Mouse (Mus musculus) CH12.LX (cell line): ENCODE results near the gene Ins2. TPM values are rescaled to one million over a fixed set of nuclear protein-coding genes. Genes with fewer than 3 reads are reported as not detected.

Source experiments
- DNase-seq: peaks from one replicate; pipeline ENCODE4 v3.0.0-alpha.2; 2013; ENCODE audit errors: extremely low read depth
- H3K27ac ChIP-seq: 2 replicates; pipeline ENCODE4 v1.5.1; 2012; ENCODE audit warnings: low read depth, mild to moderate bottlenecking, control low read depth, moderate library complexity; ENCODE audit not compliant: insufficient read depth
- H3K27me3 ChIP-seq: replicated peaks from 2 replicates; pipeline ENCODE3; 2012; ENCODE audit warnings: inconsistent platforms
- H3K36me3 ChIP-seq, 2 experiments: replicated peaks in 1 of 2; 2 replicates each; pipeline versions ENCODE3 to v1.6.1; 2012; ENCODE audit warnings: inconsistent platforms in 1 of 2, low read length in 1 of 2, mild to moderate bottlenecking in 1 of 2, mixed read lengths in 1 of 2, moderate library complexity in 1 of 2; ENCODE audit not compliant: control insufficient read depth in 1 of 2, insufficient read depth in 1 of 2
- H3K4me1 ChIP-seq, 2 experiments: 2 replicates each; pipeline ENCODE4 v1.6.1; 2012; ENCODE audit warnings: inconsistent platforms in 1 of 2, moderate library complexity in 1 of 2; ENCODE audit not compliant: insufficient read depth in 2 of 2, control insufficient read depth in 1 of 2
- H3K4me2 ChIP-seq: 2 replicates; pipeline ENCODE4 v1.6.1; 2012; ENCODE audit warnings: low read depth, mild to moderate bottlenecking, control low read depth; ENCODE audit not compliant: poor library complexity, insufficient read depth, severe bottlenecking
- H3K4me3 ChIP-seq, 3 experiments: fragments of 150-350 bp in 1 of 3; sonication (generic) in 1 of 3; replicated peaks in 1 of 3; 2 replicates each; pipeline versions ENCODE3 to v1.5.1; 2011 to 2012; ENCODE audit warnings: low read depth in 2 of 3, low read length in 2 of 3, mild to moderate bottlenecking in 2 of 3, moderate library complexity in 2 of 3, control low read depth in 1 of 3, improper control_type of control experiment in 1 of 3, inconsistent platforms in 1 of 3, mixed read lengths in 1 of 3; ENCODE audit not compliant: poor library complexity in 1 of 3
- H3K79me2 ChIP-seq: replicated peaks from 2 replicates; pipeline ENCODE4 v1.6.1; 2012; ENCODE audit warnings: mild to moderate bottlenecking, moderate library complexity; ENCODE audit not compliant: control insufficient read depth, poor library complexity, insufficient read depth, severe bottlenecking; ENCODE audit errors: extremely low read depth
- H3K9ac ChIP-seq: 2 replicates; pipeline ENCODE4 v1.6.1; 2012; ENCODE audit warnings: low read depth, mild to moderate bottlenecking, control low read depth, moderate library complexity; ENCODE audit not compliant: insufficient read depth
- H3K9me3 ChIP-seq: replicated peaks from 2 replicates; pipeline ENCODE3; 2012; ENCODE audit warnings: low read length, inconsistent platforms, mixed read lengths
- CHD1 ChIP-seq: IDR thresholded peaks from 2 replicates; pipeline ENCODE4 v1.6.1; 2012; ENCODE audit warnings: low read depth, low read length, improper control_type of control experiment, inconsistent platforms
- CTCF ChIP-seq, 2 experiments: IDR thresholded peaks in 1 of 2; conservative IDR thresholded peaks in 1 of 2; 2 replicates each; pipeline ENCODE4 v1.5.1; 2011 to 2012; ENCODE audit warnings: low read depth in 2 of 2, low read length in 2 of 2, improper control_type of control experiment in 1 of 2, inconsistent platforms in 1 of 2, mild to moderate bottlenecking in 1 of 2, moderate library complexity in 1 of 2
- EP300 ChIP-seq: IDR thresholded peaks from 2 replicates; pipeline ENCODE4 v1.6.1; 2011; ENCODE audit warnings: low read length, improper control_type of control experiment
- ETS1 ChIP-seq: conservative IDR thresholded peaks from 2 replicates; pipeline ENCODE4 v1.6.1; 2012; ENCODE audit warnings: low read depth, mild to moderate bottlenecking, inconsistent platforms, low read length, improper control_type of control experiment, moderate library complexity
- IRF4 ChIP-seq: IDR thresholded peaks from 2 replicates; pipeline ENCODE4 v1.6.1; 2014; ENCODE audit warnings: low read depth, mild to moderate bottlenecking, inconsistent platforms, low read length, improper control_type of control experiment
- JUND ChIP-seq: conservative IDR thresholded peaks from 2 replicates; pipeline ENCODE4 v1.6.1; 2011; ENCODE audit warnings: low read depth, low read length, improper control_type of control experiment
- KAT2A ChIP-seq: IDR thresholded peaks from 2 replicates; pipeline ENCODE4 v1.6.1; 2012; ENCODE audit warnings: low read length, improper control_type of control experiment, inconsistent platforms; ENCODE audit not compliant: insufficient replicate concordance
- MAFK ChIP-seq: IDR thresholded peaks from 2 replicates; pipeline ENCODE4 v1.6.1; 2011; ENCODE audit warnings: low read length, improper control_type of control experiment; ENCODE audit not compliant: insufficient replicate concordance
- MXI1 ChIP-seq: IDR thresholded peaks from 2 replicates; pipeline ENCODE4 v1.6.1; 2011; ENCODE audit warnings: mild to moderate bottlenecking, low read depth, low read length, improper control_type of control experiment
- MYC ChIP-seq: IDR thresholded peaks from 2 replicates; pipeline ENCODE4 v1.6.1; 2011; ENCODE audit warnings: low read depth, mild to moderate bottlenecking, improper control_type of control experiment, low read length
- NELFE ChIP-seq: IDR thresholded peaks from 2 replicates; pipeline ENCODE4 v1.6.1; 2011; ENCODE audit warnings: low read depth, low read length, improper control_type of control experiment
- POLR2A ChIP-seq: IDR thresholded peaks from 2 replicates; pipeline ENCODE4 v1.6.1; 2011; ENCODE audit warnings: low read depth, mild to moderate bottlenecking, improper control_type of control experiment, low read length
- POLR2AphosphoS2 ChIP-seq: IDR thresholded peaks from 2 replicates; pipeline ENCODE4 v1.6.1; 2011; ENCODE audit warnings: low read depth, low read length, improper control_type of control experiment
- SIN3A ChIP-seq: IDR thresholded peaks from 2 replicates; pipeline ENCODE4 v1.6.1; 2012; ENCODE audit warnings: low read length, improper control_type of control experiment, inconsistent platforms
- SMC3 ChIP-seq: IDR thresholded peaks from 2 replicates; pipeline ENCODE4 v1.6.1; 2011; ENCODE audit warnings: low read depth, low read length, improper control_type of control experiment
- UBTF ChIP-seq: IDR thresholded peaks from 2 replicates; pipeline ENCODE4 v1.6.1; 2012; ENCODE audit warnings: low read depth, mild to moderate bottlenecking, inconsistent platforms, low read length, improper control_type of control experiment, moderate library complexity
- USF1 ChIP-seq: IDR thresholded peaks from 2 replicates; pipeline ENCODE4 v1.6.1; 2014; ENCODE audit warnings: low read depth, mild to moderate bottlenecking, inconsistent platforms, low read length, improper control_type of control experiment
- USF2 ChIP-seq: conservative IDR thresholded peaks from 2 replicates; pipeline ENCODE4 v1.6.1; 2011; ENCODE audit warnings: low read depth, low read length, improper control_type of control experiment
- ZC3H11A ChIP-seq: IDR thresholded peaks from 2 replicates; pipeline ENCODE4 v1.6.1; 2012; ENCODE audit warnings: low read depth, mild to moderate bottlenecking, inconsistent platforms, low read length, improper control_type of control experiment
- ZKSCAN1 ChIP-seq: IDR thresholded peaks from 2 replicates; pipeline ENCODE4 v1.6.1; 2012; ENCODE audit warnings: low read depth, inconsistent platforms, low read length, improper control_type of control experiment, borderline replicate concordance
- ZMIZ1 ChIP-seq: IDR thresholded peaks from 2 replicates; pipeline ENCODE4 v1.6.1; 2012; ENCODE audit warnings: low read depth, mild to moderate bottlenecking, inconsistent platforms, low read length, improper control_type of control experiment
- ZNF384 ChIP-seq: IDR thresholded peaks from 2 replicates; pipeline ENCODE4 v1.6.1; 2012; ENCODE audit warnings: low read depth, low read length, improper control_type of control experiment, inconsistent platforms
- dilution Hi-C: fragments of 300-500 bp; cut with MboI; formaldehyde crosslinking; loops from 2 replicates; pipeline ENCODE4 v1.14.3; 2020; ENCODE audit warnings: low sequenced_read_pairs; ENCODE audit not compliant: extremely low pct_unique_long_range_greater_than_20kb, extremely low pct_ligation_motif_present
- in situ Hi-C: fragments of 300-500 bp; cut with MboI; formaldehyde crosslinking; loops from 3 replicates; pipeline ENCODE4 v1.14.3; 2019; ENCODE audit warnings: low sequenced_read_pairs, low pct_ligation_motif_present, low pct_unique_long_range_greater_than_20kb, mixed read lengths
- polyA plus RNA-seq: library from polyadenylated mRNA; unstranded; fragments of >175 nt; gene quantifications from 2 replicates; pipeline ENCODE4 v1.2.1, GENCODE M21; 2012; ENCODE audit warnings: low read depth; ENCODE audit not compliant: insufficient read length
- total RNA-seq, 2 experiments: library from RNA; depleted of rRNA; stranded (reverse); fragments of 300-350 nt in 1 of 2; fragments of >200 nt in 1 of 2; gene quantifications; 2 replicates each; pipeline ENCODE4 v1.2.3; 2012 to 2014

Gene Ins2
- total and polyA plus RNA-seq, 3 experiments: not detected

GRCm38 (mm10) chr7:142699334-142699860, 43.8 kb downstream of the Ins2 start:
- dilution Hi-C loops: no loop called here
- H3K4me2 ChIP-seq: no peak overlapping the region

DNA sequence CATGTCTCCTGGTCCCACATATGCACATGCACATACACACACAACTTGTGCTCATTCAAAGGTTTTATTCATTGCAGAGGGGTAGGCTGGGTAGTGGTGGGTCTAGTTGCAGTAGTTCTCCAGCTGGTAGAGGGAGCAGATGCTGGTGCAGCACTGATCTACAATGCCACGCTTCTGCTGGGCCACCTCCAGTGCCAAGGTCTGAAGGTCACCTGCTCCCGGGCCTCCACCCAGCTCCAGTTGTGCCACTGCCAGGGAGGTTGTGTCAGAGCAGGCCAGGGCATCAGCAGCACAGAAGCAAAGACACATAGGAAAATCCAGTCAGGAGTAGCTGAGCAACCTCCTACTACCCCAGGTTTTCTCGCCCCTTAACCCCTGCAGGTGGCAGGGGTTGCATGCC, 64.6 kb downstream of the Ins2 start:
- in situ Hi-C loops (loop anchor here (5.0 to 10.0 kb wide), 4 partner anchors 76 to 344 kb away; partner anchors contain the start of gene Tnni2), dilution Hi-C loops (no loop called here)
- H3K4me1 ChIP-seq: no peaks in the 10 kb centered on the region
- H3K9ac ChIP-seq: no peak overlapping the region
- no peak overlapping the region for H3K27ac ChIP-seq
- no peaks in the 10 kb centered on the region for H3K36me3 ChIP-seq
- H3K9me3 ChIP-seq: no peaks in the 10 kb centered on the region
- no peak for TF ChIP-seq UBTF
- no peak for TF ChIP-seq CHD1
- no peak for TF ChIP-seq MAFK
- no peak for TF ChIP-seq CTCF (conservative IDR thresholded peaks at IDR 0.05 in 1 of 2, IDR thresholded peaks at IDR 0.05 in 1 of 2; ENCODE audit: low read depth in 2 of 2, low read length in 2 of 2)
- TF ChIP-seq NELFE: no peak
- no peak for TF ChIP-seq ZC3H11A
- no peak for TF ChIP-seq MXI1
- no peak for TF ChIP-seq MYC
- no peak for TF ChIP-seq ZMIZ1
- TF ChIP-seq ZKSCAN1: no peak
- no peak for TF ChIP-seq SIN3A
- no peak for TF ChIP-seq ETS1
- no peak for TF ChIP-seq USF2
- no peak for TF ChIP-seq EP300
- TF ChIP-seq JUND: no peak
- no peak for TF ChIP-seq KAT2A
- no peak for TF ChIP-seq ZNF384
- TF ChIP-seq POLR2AphosphoS2: no peak
- TF ChIP-seq POLR2A: no peak
- no peak for TF ChIP-seq USF1
- H3K4me3 ChIP-seq: no peak overlapping the region
- H3K27me3 ChIP-seq: peaks cover 80% of the 10 kb centered on the region
- no peak overlapping the region for H3K4me2 ChIP-seq
- no peaks in the 10 kb centered on the region for H3K79me2 ChIP-seq
- DNase-seq: no peak

More at GRCm38 (mm10) chr7:142699334-142699860, 43.8 kb downstream of the Ins2 start:
- in situ Hi-C loops: no loop called here
- Histone ChIP-seq H3K9me3 (no peaks in the 10 kb centered on the region), H3K4me1 (no peaks in the 10 kb centered on the region), H3K27ac (no peak overlapping the region), H3K9ac (no peak overlapping the region), H3K4me3 (no peak overlapping the region), H3K27me3 (peaks cover 95% of the 10 kb centered on the region), H3K36me3 (no peaks in the 10 kb centered on the region), H3K79me2 (no peaks in the 10 kb centered on the region)
- DNase-seq: no peak
- no peak for TF ChIP-seq SMC3
- no peak for TF ChIP-seq IRF4
